Mouse (Mus musculus) heart, adult 2 months (tissue): ENCODE measurements around the gene Cbs. TPM values are rescaled to one million over a fixed set of nuclear protein-coding genes. Genes with fewer than 3 reads are reported as not detected.

Experiments
- DNase-seq, 2 experiments: peaks; one replicate each; pipeline ENCODE4 v3.0.0; 2021
- H3K27ac ChIP-seq: fragments of 200-600 bp; 2 replicates; pipeline ENCODE4 v1.8.1; 2022
- H3K27me3 ChIP-seq: fragments of 200-500 bp; 2 replicates; pipeline ENCODE4 v1.6.1; 2012; ENCODE audit warnings: mild to moderate bottlenecking, low read length, inconsistent platforms, mixed read lengths; ENCODE audit not compliant: control insufficient read depth, insufficient read depth
- H3K36me3 ChIP-seq: fragments of 200-500 bp; 2 replicates; pipeline ENCODE4 v1.6.1; 2012; ENCODE audit warnings: low read length, inconsistent platforms; ENCODE audit not compliant: control insufficient read depth, insufficient read depth
- H3K4me1 ChIP-seq: fragments of 200-500 bp; 2 replicates; pipeline ENCODE4 v1.6.1; 2011; ENCODE audit warnings: low read length; ENCODE audit not compliant: control insufficient read depth, insufficient read depth
- H3K4me3 ChIP-seq: fragments of 200-600 bp; 2 replicates; pipeline ENCODE4 v1.8.1; 2022
- H3K79me2 ChIP-seq: fragments of 200-500 bp; replicated peaks from 2 replicates; pipeline ENCODE4 v1.6.1; 2012; ENCODE audit warnings: mild to moderate bottlenecking, inconsistent platforms, low read length, moderate library complexity, mixed read lengths; ENCODE audit not compliant: control insufficient read depth, insufficient read depth
- H3K9ac ChIP-seq: fragments of 200-500 bp; 2 replicates; pipeline ENCODE4 v1.6.1; 2012; ENCODE audit warnings: low read depth, mild to moderate bottlenecking, control low read depth, inconsistent platforms, low read length, mixed read lengths
- CTCF ChIP-seq: fragments of 200-600 bp; IDR thresholded peaks from 2 replicates; pipeline ENCODE4 v1.8.1; 2022; ENCODE audit warnings: antibody characterized with exemption, mild to moderate bottlenecking, moderate library complexity
- EP300 ChIP-seq: fragments of 200-500 bp; IDR thresholded peaks from 2 replicates; pipeline ENCODE4 v1.6.1; 2011; ENCODE audit warnings: low read depth, low read length, control low read depth; ENCODE audit not compliant: insufficient read depth
- POLR2A ChIP-seq: fragments of 200-500 bp; IDR thresholded peaks from 2 replicates; pipeline ENCODE4 v1.6.1; 2011; ENCODE audit warnings: mild to moderate bottlenecking, low read depth, low read length, control low read depth; ENCODE audit not compliant: insufficient read depth
- WGBS: fragments of 180-500 bp; shearing (Covaris S2); methylation state at CpG from one replicate; pipeline ENCODE4 v1.1.7; 2018; 5-methylcytosine and 5-hydroxymethylcytosine counted together
- intact Hi-C: fragments of 180-260 bp; cut with DNase I; formaldehyde crosslinking; loops from one replicate; pipeline ENCODE4 v1.15.1; 2025
- polyA plus RNA-seq: library from polyadenylated mRNA; depleted of rRNA; stranded (reverse); fragments of >200 nt; gene quantifications from 2 replicates; pipeline ENCODE4 v1.2.3, GENCODE M21; 2012
- total RNA-seq, 2 experiments: library from RNA; stranded (reverse); gene quantifications; 2 replicates each; pipeline ENCODE4 v1.2.3; 2021

Cbs gene
- total and polyA plus RNA-seq, 3 experiments = 0.94 to 7.0 (median 2.4) TPM

GRCm38 (mm10) chr17:31656682-31657081, 19.6 kb upstream of the Cbs start:
- 84% methylated on average over 5 of the region's 5 CpGs for WGBS
- Histone ChIP-seq H3K4me1 (peaks cover 9% of the 10 kb centered on the region), H3K79me2 (peaks cover 4% of the 10 kb centered on the region; the same call in 1 of the 2 replicates), H3K27me3 (no peaks in the 10 kb centered on the region), H3K4me3 (no peak overlapping the region), H3K9ac (no peak overlapping the region), H3K27ac (no peak overlapping the region), H3K36me3 (peaks cover 19% of the 10 kb centered on the region)
- TF ChIP-seq CTCF (no peak), POLR2A (no peak), EP300 (no peak)
- no peak for DNase-seq
- intact Hi-C loops = loop anchor here (5.0 to 10.0 kb wide), 4 partner anchors 89 to 642 kb away; no protein-coding TSS in a partner anchor

- Histone ChIP-seq H3K36me3 (peaks cover 19% of the 10 kb centered on the region), H3K4me1 (peaks cover 9% of the 10 kb centered on the region), H3K27ac (no peak overlapping the region), H3K9ac (no peak overlapping the region), H3K79me2 (peaks cover 4% of the 10 kb centered on the region; the same call in 1 of the 2 replicates), H3K27me3 (no peaks in the 10 kb centered on the region), H3K4me3 (no peak overlapping the region)
- TF ChIP-seq POLR2A (no peak), CTCF (no peak), EP300 (no peak)
- WGBS = 55% methylated on average over 4 of the region's 4 CpGs
- intact Hi-C loops = loop anchor here (5.0 to 10.0 kb wide), 4 partner anchors 88 to 641 kb away; no protein-coding TSS in a partner anchor
- DNase-seq = no peak
Measured at GRCm38 (mm10) chr17:31655366-31655765, 18.3 kb upstream of the Cbs start.

GRCm38 (mm10) chr17:31653277-31653676, 16.2 kb upstream of the Cbs start:
- Histone ChIP-seq H3K4me1 (peaks cover 8% of the 10 kb centered on the region), H3K4me3 (no peak overlapping the region), H3K27me3 (no peaks in the 10 kb centered on the region), H3K9ac (no peak overlapping the region), H3K27ac (no peak overlapping the region), H3K79me2 (peaks cover 4% of the 10 kb centered on the region; the same call in 1 of the 2 replicates), H3K36me3 (peaks cover 19% of the 10 kb centered on the region)
- no peak for DNase-seq
- TF ChIP-seq POLR2A = no peak
- TF ChIP-seq CTCF = no peak
- TF ChIP-seq EP300 = no peak
- 88% methylated on average over 6 of the region's 6 CpGs for WGBS
- intact Hi-C loops = loop anchor here (10.0 kb wide), 1 partner anchor 638 kb away; no protein-coding TSS in a partner anchor

- Histone ChIP-seq H3K4me1 (peaks cover 5% of the 10 kb centered on the region), H3K27ac (no peak overlapping the region), H3K79me2 (peaks cover 1% of the 10 kb centered on the region; the same call in 1 of the 2 replicates), H3K9ac (no peak overlapping the region), H3K27me3 (no peaks in the 10 kb centered on the region), H3K36me3 (peaks cover 13% of the 10 kb centered on the region), H3K4me3 (no peak overlapping the region)
- DNase-seq = peak in 1 of 2 experiments; percentile 21
- intact Hi-C loops = loop anchor here (10.0 kb wide), 1 partner anchor 637 kb away; no protein-coding TSS in a partner anchor
- 60% methylated on average over 14 of the region's 14 CpGs for WGBS
- no peak for TF ChIP-seq CTCF
- no peak for TF ChIP-seq POLR2A
- TF ChIP-seq EP300 = no peak
Measured at GRCm38 (mm10) chr17:31652152-31652551, 15.1 kb upstream of the Cbs start.

GRCm38 (mm10) chr17:31646199-31647002, 9.4 kb upstream of the Cbs start:
- no peak for DNase-seq
- Histone ChIP-seq H3K4me1 (no peaks in the 10 kb centered on the region), H3K27me3 (no peaks in the 10 kb centered on the region), H3K9ac (no peak overlapping the region), H3K4me3 (no peak overlapping the region), H3K79me2 (no peaks in the 10 kb centered on the region), H3K27ac (no peak overlapping the region), H3K36me3 (no peaks in the 10 kb centered on the region; the same call in 1 of the 2 replicates)
- intact Hi-C loops = no loop called here
- TF ChIP-seq CTCF = no peak
- no peak for TF ChIP-seq POLR2A
- TF ChIP-seq EP300 = no peak
- WGBS = 87% methylated on average over 5 of the region's 5 CpGs

- no peaks in the 10 kb centered on the region for H3K79me2 ChIP-seq
- DNase-seq = no peak
- no peaks in the 10 kb centered on the region for H3K36me3 ChIP-seq
- H3K9ac ChIP-seq = no peak overlapping the region
- H3K27me3 ChIP-seq = no peaks in the 10 kb centered on the region
- 77% methylated on average over 4 of the region's 4 CpGs for WGBS
- H3K27ac ChIP-seq = no peak overlapping the region
- TF ChIP-seq POLR2A = no peak
- TF ChIP-seq CTCF = no peak
- TF ChIP-seq EP300 = no peak
- H3K4me3 ChIP-seq = no peak overlapping the region
- intact Hi-C loops = no loop called here
- no peaks in the 10 kb centered on the region for H3K4me1 ChIP-seq
Measured at GRCm38 (mm10) chr17:31642913-31643312, 5.9 kb upstream of the Cbs start.
